Mouse (Mus musculus) hindlimb bud, embryonic 11.5 days (tissue): ENCODE measurements at regions not wholly inside any gene's neighbourhood (a gene's known extent, or its start where the extent isn't known, plus 50 kb on each side); places are given as distances from the start of the nearest gene placed in this dataset.
"Not testable (repeated sequence)": the region's sequence is repeated elsewhere in the genome, so short reads cannot be mapped to it uniquely, and the experiment has no call there.

Experiments
- DNase-seq: peaks from one replicate; pipeline ENCODE4 v3.0.0-alpha.2; 2012; ENCODE audit warnings: low read depth, low spot score; ENCODE audit errors: extremely low spot score

DNA sequence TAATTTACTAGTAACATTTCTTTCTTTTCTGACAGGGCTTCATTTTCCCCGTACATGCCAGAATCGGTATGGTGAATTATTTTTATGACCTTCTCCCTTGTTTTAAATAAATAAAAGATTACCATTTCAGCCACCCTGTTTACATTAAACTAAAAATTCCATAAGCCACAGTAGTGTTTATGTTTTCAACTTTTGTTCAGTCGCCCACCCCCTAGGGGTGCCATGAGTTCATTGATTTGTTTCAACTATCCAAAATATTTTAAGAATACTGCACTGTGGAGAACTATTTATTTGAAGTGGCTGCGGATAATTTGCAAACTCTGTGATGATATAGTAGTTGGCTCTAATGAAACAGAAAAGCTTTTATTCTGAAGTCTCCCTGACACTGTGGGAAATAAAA lies 132.9 kb downstream of the Tfec start:
- DNase-seq = no peak

DNA sequence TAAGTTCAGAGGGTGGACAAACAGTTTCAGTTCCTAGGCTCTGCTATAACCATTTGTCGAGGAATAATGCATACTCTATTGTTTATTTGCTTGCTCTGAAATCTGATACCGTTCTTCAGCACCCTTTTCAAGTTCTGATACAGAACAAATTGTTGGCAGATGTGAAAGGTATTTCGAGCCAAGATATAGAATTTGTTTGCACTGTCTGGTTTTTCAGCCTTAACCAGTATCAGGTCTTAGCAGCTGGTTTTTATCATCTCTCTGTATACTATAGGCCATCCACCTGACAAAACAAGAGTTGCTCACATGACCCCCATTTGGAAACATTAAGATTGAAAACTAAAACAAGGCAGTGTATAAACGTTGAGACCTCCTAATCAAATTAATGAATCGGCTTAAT lies 133.5 kb downstream of the Tfec start:
- DNase-seq = no peak

DNA sequence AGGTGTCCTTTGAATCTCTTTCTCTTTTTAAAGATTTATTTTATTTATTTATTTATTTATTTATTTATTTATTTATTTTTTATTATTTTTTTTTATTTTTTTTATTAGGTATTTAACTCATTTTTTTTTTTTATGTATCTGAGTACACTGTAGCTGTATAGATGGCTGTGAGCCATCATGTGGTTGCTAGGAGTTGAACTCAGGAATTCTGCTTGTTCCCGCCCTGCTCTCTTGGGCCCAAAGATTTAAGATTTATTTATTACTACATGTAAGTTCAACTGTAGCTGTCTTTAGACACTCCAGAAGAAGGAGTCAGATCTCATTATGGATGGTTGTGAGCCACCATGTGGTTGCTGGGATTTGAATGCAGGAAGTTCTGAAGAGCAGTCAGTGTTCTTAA lies 143.2 kb downstream of the Tfec start:
- not testable (repeated sequence) for DNase-seq

DNA sequence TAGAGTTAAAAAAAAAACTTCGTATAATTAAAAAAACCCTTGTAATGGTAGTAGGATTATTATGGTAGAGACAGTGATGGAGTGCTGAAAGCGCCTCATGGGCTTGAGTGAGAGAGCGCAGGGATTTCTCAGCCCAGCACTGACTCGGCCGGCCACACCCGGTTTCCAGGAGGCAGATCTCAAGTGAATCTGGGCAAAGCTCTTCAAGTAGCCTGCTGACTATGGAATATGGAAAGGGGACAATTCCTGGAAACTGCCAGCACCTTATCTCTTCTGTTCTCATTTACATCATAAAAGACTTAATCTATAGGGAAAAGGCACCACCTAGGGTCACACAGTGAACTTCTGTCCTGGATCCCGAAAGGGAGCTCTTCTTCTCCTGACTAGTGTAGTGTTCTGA lies 165.1 kb downstream of the Tfec start:
- DNase-seq = no peak

DNA sequence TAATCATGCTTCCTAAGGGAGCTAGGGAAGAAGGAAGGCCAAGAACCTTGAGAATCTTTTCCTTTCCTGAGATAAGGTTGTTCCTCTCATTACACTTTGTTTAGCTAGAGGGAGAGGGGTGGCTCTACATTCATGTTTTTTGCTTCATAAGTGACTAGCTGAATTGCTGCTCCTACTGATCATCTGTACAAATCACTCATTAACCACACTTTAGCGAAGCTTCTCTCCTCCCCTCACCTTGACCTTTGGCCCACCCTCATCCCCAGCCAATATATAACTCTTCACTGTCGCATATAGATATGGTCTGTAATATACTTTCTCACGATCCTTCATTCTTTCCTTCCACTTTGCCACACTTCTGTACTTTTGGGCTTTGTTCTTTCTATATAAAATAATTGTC lies 166.1 kb downstream of the Tfec start:
- no peak for DNase-seq

DNA sequence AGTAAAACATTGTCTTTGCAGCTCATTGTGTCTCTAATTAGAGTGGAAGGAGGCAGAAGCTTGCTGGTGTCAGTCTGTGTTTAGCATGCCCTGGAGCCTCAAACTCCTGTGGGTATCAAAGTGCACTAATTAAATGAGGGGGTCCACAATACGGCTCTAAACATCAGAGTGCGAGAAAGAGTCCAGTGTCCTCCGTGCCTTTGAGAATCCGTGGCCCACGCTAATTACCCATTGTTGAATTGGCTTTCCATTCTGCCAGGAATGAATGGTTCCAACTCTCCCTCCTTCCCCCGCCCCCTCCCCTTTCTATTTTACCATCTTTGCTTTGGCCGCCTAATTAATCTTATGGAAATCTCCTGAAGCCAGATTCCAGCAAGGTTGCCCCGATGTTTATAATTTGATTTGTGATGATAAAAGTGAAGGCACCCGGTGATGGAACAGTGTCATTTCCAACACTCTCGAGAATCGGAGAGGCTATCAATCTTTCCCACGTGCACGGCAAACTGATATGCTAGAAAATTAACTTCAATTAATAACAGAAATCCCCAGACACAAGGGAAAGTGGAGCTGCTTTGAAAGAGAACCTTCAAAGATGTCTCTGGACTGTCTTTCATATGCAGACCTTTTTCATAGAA lies 170.9 kb downstream of the Tfec start:
- DNase-seq = no peak

DNA sequence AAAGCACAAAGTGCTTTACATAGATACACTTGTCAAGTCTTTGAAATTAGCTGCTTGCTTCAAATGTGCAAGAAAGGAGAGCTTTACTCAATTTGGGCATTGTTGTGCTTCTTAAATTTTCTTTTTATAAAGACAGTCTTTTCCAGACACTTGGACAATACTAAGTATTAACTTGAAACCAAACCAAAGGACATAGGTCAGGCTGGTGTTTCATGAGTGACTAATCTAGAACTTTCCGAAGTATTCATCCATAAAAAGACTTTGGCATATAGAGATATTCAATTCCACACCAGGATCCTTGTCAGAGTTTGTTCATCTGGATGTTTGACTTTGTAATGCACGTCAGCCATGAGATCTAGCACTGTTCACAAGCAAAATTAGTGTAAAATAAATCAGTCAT lies 173.0 kb downstream of the Tfec start:
- no peak for DNase-seq

DNA sequence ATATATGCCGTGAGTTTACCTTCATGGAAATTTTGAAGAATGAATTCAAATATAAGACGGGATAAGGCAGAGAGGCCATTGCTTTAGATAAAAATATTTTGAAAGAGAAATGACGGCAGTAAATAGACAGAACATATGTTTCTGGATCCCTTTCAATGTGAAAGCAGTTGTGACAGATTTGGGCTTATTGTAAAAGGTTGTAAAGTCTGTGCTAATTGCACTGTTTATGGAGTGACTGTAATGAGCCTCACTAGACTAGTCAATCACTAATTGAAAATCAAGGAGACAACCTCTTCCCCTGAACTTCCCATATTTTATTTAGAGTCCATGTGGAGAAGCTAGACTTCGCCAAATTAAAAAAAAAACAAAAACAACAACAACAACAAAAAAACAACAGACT lies 193.7 kb downstream of the Tfec start:
- no peak for DNase-seq

DNA sequence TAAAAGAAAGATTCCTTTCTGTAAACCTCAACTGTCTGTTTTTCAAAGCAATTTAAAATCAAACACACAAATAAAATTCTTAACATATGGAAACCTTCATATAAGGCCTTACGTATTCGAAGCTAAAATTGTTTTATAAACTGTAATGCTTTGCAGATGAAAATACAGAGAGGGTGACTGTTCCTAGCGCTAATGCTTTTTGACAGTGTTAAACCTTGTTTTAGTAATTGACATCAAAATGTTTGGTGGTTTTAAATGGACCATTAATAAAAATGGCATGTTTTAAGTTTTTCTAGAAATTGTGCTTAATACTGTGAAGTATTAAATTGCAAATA lies 194.9 kb downstream of the Tfec start:
- DNase-seq = no peak

DNA sequence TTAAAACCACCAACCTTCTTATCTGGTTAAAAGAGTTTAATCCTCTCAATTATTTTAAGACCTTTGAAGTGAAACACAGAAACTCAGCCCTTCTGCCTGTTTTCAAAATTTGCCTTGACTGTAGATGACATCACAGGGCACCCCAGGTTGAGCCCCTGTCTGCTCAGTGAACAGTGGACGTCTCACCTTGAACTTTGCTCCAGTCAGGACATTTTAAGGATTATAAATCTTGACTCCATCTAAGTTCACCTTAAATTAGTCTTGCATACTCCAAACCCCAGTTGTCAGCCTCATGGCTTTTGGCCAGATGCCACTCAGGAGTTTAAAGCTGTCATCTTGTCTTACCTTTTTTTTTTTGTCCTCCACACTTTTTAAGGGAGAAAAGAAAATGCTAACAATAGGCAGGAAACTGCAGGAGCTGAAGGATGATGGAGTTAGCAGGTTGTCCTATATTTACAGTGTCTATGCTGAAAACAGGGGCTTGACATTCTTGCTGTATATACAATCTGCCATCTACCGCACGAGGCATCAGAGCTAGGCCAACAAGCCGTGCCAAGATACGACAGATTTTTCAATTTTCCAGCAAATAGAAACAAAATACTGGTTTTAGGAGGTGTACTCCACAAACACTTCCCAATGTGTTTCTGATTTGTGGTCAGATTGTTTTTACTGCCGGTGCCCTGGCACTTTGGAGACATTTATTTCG lies 195.4 kb downstream of the Tfec start:
- DNase-seq = peak; percentile 41

DNA sequence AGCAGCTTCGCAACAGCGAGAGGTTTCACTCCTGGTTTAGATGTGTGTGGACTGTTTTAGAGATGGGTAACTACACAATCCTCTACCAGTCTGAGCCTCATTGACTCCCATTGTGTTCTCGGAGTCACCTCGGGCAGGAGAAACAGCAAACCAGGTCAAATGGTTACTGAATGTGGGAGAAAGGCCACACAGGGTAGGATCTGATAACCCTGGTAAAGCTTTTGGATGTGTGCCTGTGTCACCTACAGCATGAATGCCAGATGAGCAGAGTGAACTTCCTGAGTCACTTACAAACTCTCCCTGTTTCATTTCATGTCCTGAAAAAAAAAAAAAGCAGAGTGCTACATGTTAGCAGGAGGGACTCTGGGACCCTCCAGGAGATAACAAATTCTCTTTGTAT lies 201.0 kb downstream of the Tfec start:
- DNase-seq = no peak

DNA sequence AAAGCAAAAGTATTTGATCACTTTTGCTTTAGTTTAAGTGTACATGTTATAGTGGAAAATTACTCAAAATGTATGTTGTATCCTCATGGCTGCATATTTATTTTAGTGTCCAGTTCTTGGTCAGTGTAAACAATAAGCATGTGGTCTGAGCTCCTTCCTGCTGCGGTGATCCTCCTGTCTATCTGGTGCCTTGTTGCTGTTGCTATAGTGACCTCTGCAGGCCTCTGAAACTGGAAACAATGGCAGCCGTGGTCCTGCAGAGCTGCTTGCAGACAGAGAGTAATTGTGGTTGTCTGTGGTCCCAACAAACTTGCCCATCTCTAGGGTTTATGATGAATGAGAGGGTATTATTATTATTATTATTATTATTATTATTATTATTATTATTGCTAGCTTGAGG lies 230.2 kb downstream of the Tfec start:
- no peak for DNase-seq

DNA sequence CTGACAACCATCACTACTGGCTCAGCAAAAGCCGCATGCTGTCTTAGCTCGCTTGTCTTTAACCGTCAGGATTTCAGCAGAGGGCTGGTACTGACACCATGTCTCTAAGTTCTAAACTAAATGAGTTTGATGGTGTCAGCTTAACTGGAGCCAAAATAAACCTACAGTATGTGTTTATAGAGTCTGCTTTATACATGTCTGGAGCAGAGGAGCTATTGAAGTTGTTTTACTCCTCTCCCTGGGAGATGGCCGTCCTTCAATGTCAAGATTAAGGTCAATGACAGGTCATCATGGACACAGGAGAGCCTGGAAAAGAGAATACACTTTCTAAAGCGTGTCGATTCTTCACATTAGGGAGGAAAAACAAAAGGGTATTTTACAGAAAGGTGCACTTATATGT lies 231.0 kb downstream of the Tfec start:
- DNase-seq = no peak

DNA sequence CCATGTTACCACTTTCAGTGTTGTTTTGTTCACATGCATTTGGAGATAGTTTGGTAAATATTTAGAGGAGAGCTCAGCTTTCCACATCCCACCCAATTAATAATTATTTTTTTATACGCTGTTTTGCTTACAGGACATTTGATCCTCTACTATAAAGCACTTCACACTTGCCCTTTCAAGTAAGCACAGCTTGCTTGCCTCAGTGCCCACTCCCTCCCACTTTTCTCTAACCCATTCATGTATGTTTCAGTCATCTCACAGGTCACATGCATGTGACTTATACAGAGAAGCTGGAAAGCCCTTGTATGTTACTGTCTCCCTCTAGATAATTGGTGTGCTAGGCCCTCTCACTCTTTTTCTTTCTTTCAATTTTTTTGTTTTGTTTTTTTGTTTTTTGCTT lies 252.0 kb downstream of the Tfec start:
- DNase-seq = no peak

DNA sequence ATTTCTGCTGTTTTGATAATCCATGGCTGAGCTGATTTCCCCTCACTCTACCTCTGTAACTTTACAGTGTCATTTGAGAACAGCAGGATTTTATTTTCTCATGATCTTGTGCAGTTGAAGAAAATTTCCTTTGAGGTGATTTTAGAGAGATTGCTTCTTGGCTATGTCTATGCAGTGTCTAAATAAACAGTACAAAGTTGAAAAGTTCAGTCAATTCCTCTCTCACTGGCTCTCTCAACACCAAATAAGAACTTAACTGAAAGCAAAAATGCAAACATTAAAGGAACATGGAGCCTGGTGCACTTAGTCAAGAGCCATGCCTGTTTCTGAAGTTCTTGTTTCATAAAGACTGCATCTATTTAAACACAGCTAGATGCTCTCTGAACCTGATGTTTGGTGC lies 254.7 kb downstream of the Tfec start:
- no peak for DNase-seq

DNA sequence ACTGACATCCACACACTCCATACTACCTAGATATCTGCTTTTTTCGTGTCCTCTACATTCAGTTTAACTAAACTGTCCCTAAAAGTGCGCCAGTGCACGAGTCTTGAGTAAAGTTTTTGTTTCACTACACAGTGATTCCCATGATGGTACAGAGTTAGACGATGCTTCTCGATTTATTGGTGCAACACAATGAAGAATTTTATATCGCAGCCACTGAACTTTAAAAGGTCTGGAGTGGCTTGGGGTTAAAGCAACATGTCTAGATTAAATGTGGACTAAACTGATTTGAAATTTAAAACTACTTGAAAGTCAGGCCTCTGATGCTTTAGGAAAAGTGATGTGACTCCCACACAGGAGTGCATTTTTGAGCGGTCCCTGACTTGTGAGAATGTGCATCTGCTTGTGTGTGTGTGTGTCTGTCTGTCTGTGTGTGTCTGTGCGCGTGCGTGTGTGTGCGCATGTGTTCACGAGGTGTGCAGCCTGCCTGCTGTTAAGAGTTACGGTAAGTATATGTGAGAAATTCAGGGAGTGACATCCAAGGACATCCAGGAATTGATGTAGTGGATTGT lies 261.4 kb downstream of the Tfec start:
- no peak for DNase-seq

DNA sequence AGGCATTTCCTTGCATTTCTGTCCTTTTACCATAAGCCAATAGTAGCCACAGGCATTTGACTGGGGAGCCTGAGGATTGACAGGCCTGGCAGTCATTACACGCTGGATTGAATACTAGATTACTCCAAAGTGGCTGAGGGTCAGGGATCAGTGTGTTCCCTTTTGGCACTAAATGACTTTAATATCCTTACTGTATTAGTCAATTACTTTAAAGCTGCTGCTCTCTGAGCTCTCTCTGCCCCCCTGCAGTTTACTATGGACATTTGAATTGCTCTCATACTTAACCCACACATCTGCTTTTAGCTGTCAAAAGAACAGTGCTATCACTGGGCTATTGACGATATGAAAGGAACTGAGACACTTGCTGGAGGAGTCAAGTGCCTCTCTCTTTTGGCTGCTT lies 262.1 kb downstream of the Tfec start:
- no peak for DNase-seq

DNA sequence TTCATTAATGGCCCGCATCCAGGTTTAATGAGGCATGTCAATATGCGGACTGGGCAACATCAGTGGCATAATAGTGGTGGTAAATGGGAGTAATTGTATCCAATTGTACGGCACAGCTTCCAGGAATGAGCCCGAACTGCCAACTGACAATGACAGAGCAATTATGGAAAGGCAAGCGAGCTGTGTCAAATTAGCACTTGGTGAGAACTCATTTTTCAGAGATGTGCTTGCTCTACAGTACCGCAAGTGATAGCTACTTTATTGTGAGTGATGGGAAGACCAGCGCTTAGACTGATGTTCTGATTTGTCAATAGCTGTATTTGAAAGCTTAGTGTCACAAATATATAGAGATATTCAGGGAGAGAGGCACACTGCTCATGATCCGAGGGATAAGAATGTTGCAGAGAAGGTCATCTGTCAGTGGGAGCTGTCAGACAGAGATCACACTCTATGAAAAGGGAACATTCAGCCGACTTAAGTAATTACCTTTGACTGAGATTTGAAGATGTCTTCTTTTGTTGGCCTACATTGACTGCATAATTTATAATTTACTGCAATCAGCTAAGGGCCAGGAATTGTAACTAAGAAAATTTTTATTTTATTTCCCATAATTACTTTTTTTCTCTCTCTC lies 290.7 kb downstream of the Tfec start:
- no peak for DNase-seq

DNA sequence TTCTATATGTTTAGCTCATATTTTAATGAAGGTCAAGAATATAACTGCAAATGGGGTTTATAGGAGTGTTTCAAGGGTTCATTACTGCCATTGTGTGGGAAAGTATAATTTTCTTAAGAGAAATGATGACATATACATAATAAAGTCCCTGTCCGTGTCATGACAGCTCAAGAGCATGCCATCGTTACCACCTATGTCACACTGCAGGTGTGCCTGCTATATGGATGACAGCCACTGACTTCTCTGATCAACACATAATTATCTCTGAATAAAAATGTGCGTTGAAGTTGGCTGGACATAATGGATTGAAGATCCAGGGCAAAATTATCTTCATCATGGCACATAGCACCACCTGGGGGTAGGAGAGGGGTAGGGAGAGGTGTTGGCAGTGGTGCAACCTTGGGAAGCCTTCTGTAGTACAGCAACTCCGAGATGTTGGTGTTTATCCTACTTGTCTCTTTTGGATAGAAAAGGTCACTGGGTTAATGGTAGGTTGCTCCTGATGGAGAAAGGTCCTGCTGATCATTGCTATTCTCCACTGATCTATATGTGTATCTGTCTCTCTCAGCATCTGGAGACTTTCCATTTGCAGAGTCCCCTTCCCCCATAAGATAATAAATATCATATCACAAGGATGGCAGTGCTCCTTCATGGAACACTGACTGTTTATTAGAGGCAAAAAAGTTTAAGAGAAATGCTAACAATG lies 291.4 kb downstream of the Tfec start:
- DNase-seq = no peak

DNA sequence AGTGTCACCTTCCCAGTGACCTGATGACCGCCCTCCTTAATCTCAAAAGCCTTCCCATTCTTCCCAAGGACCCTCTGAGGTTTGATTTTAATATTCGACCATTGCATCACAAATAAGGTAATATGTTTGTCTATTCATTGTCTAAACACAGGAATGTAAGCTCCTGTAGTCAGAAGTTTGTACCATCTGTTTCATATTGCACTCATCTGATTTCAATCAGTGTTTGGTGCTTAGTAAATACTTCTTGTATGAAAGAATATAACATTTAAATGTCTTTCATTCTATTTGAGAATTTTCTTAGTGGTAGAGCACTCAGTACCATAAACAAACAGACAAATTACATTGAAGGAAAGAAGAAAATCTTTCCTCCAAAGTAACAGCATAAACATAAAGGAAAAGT lies 305.8 kb downstream of the Tfec start:
- DNase-seq = no peak

DNA sequence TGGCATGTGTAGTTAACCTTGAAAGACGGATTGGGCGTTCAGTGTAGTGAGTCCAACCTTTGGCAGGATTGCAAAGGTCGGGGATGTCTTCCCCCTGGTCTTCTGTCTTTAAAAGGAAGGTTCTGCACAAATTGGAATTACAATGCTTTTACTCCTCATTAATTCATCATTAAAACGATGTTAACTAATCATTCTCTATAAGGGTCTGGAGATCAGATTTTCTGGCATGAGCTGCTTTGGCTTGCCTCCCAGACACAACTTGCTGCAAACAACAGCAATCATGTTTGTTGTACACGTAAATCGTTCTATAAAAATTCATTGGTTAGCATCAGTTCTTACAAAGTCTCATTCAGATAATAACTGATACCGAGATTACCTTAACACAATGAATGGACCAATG lies 315.9 kb downstream of the Tfec start:
- no peak for DNase-seq

DNA sequence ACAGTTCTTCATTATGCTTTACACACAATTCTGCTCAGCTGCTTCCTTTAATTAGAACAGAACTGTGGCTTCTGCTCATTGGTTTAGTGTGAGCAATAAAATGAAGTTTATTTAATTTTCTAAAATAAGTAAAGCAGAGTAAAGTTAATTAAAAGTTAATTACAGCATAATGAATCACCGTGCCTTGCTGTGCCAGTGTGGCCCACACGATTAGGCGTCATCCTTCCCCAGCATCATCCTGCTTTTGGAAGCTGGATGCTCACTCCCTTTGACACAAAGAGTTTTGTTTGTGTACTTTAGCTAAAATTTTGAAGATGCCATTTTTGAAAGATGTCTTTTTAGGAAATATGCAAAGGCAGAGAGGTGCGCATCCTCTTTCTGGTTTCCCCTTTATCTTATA lies 316.4 kb downstream of the Tfec start:
- DNase-seq = no peak
